Mouse (Mus musculus) CH12.LX (cell line): ENCODE measurements around the gene AB124611. TPM values are rescaled to one million over a fixed set of nuclear protein-coding genes. Genes with fewer than 3 reads are reported as not detected.

Source experiments
- DNase-seq: peaks from one replicate; pipeline ENCODE4 v3.0.0-alpha.2; 2013; ENCODE audit errors: extremely low read depth
- H3K27ac ChIP-seq: 2 replicates; pipeline ENCODE4 v1.5.1; 2012; ENCODE audit warnings: low read depth, mild to moderate bottlenecking, control low read depth, moderate library complexity; ENCODE audit not compliant: insufficient read depth
- H3K27me3 ChIP-seq: replicated peaks from 2 replicates; pipeline ENCODE3; 2012; ENCODE audit warnings: inconsistent platforms
- H3K36me3 ChIP-seq, 2 experiments: replicated peaks in 1 of 2; 2 replicates each; pipeline versions ENCODE3 to v1.6.1; 2012; ENCODE audit warnings: inconsistent platforms in 1 of 2, low read length in 1 of 2, mild to moderate bottlenecking in 1 of 2, mixed read lengths in 1 of 2, moderate library complexity in 1 of 2; ENCODE audit not compliant: control insufficient read depth in 1 of 2, insufficient read depth in 1 of 2
- H3K4me1 ChIP-seq, 2 experiments: 2 replicates each; pipeline ENCODE4 v1.6.1; 2012; ENCODE audit warnings: inconsistent platforms in 1 of 2, moderate library complexity in 1 of 2; ENCODE audit not compliant: insufficient read depth in 2 of 2, control insufficient read depth in 1 of 2
- H3K4me2 ChIP-seq: 2 replicates; pipeline ENCODE4 v1.6.1; 2012; ENCODE audit warnings: low read depth, mild to moderate bottlenecking, control low read depth; ENCODE audit not compliant: poor library complexity, insufficient read depth, severe bottlenecking
- H3K4me3 ChIP-seq, 3 experiments: fragments of 150-350 bp in 1 of 3; sonication (generic) in 1 of 3; replicated peaks in 1 of 3; 2 replicates each; pipeline versions ENCODE3 to v1.5.1; 2011 to 2012; ENCODE audit warnings: low read depth in 2 of 3, low read length in 2 of 3, mild to moderate bottlenecking in 2 of 3, moderate library complexity in 2 of 3, control low read depth in 1 of 3, improper control_type of control experiment in 1 of 3, inconsistent platforms in 1 of 3, mixed read lengths in 1 of 3; ENCODE audit not compliant: poor library complexity in 1 of 3
- H3K79me2 ChIP-seq: replicated peaks from 2 replicates; pipeline ENCODE4 v1.6.1; 2012; ENCODE audit warnings: mild to moderate bottlenecking, moderate library complexity; ENCODE audit not compliant: control insufficient read depth, poor library complexity, insufficient read depth, severe bottlenecking; ENCODE audit errors: extremely low read depth
- H3K9ac ChIP-seq: 2 replicates; pipeline ENCODE4 v1.6.1; 2012; ENCODE audit warnings: low read depth, mild to moderate bottlenecking, control low read depth, moderate library complexity; ENCODE audit not compliant: insufficient read depth
- H3K9me3 ChIP-seq: replicated peaks from 2 replicates; pipeline ENCODE3; 2012; ENCODE audit warnings: low read length, inconsistent platforms, mixed read lengths
- CHD2 ChIP-seq: IDR thresholded peaks from 2 replicates; pipeline ENCODE4 v1.6.1; 2011; ENCODE audit warnings: low read length, improper control_type of control experiment
- CTCF ChIP-seq, 2 experiments: IDR thresholded peaks in 1 of 2; conservative IDR thresholded peaks in 1 of 2; 2 replicates each; pipeline ENCODE4 v1.5.1; 2011 to 2012; ENCODE audit warnings: low read depth in 2 of 2, low read length in 2 of 2, improper control_type of control experiment in 1 of 2, inconsistent platforms in 1 of 2, mild to moderate bottlenecking in 1 of 2, moderate library complexity in 1 of 2
- E2F4 ChIP-seq: IDR thresholded peaks from 2 replicates; pipeline ENCODE4 v1.6.1; 2011; ENCODE audit warnings: low read depth, low read length, improper control_type of control experiment; ENCODE audit not compliant: insufficient replicate concordance
- ELF1 ChIP-seq: IDR thresholded peaks from 2 replicates; pipeline ENCODE4 v1.6.1; 2014; ENCODE audit warnings: low read depth, mild to moderate bottlenecking, inconsistent platforms, low read length, improper control_type of control experiment
- EP300 ChIP-seq: IDR thresholded peaks from 2 replicates; pipeline ENCODE4 v1.6.1; 2011; ENCODE audit warnings: low read length, improper control_type of control experiment
- GABPA ChIP-seq: IDR thresholded peaks from 2 replicates; pipeline ENCODE4 v1.6.1; 2012; ENCODE audit warnings: low read depth, low read length, improper control_type of control experiment, inconsistent platforms; ENCODE audit not compliant: insufficient replicate concordance
- IRF4 ChIP-seq: IDR thresholded peaks from 2 replicates; pipeline ENCODE4 v1.6.1; 2014; ENCODE audit warnings: low read depth, mild to moderate bottlenecking, inconsistent platforms, low read length, improper control_type of control experiment
- JUN ChIP-seq: IDR thresholded peaks from 2 replicates; pipeline ENCODE4 v1.6.1; 2011; ENCODE audit warnings: low read depth, mild to moderate bottlenecking, low read length, improper control_type of control experiment, moderate library complexity; ENCODE audit not compliant: insufficient read depth
- JUND ChIP-seq: conservative IDR thresholded peaks from 2 replicates; pipeline ENCODE4 v1.6.1; 2011; ENCODE audit warnings: low read depth, low read length, improper control_type of control experiment
- MAFK ChIP-seq: IDR thresholded peaks from 2 replicates; pipeline ENCODE4 v1.6.1; 2011; ENCODE audit warnings: low read length, improper control_type of control experiment; ENCODE audit not compliant: insufficient replicate concordance
- MAX ChIP-seq: IDR thresholded peaks from 2 replicates; pipeline ENCODE4 v1.6.1; 2011; ENCODE audit warnings: low read length, improper control_type of control experiment
- MAZ ChIP-seq: IDR thresholded peaks from 2 replicates; pipeline ENCODE4 v1.6.1; 2012; ENCODE audit warnings: low read depth, mild to moderate bottlenecking, inconsistent platforms, low read length, improper control_type of control experiment, moderate library complexity
- MYC ChIP-seq: IDR thresholded peaks from 2 replicates; pipeline ENCODE4 v1.6.1; 2011; ENCODE audit warnings: low read depth, mild to moderate bottlenecking, improper control_type of control experiment, low read length
- NELFE ChIP-seq: IDR thresholded peaks from 2 replicates; pipeline ENCODE4 v1.6.1; 2011; ENCODE audit warnings: low read depth, low read length, improper control_type of control experiment
- NRF1 ChIP-seq: IDR thresholded peaks from 2 replicates; pipeline ENCODE4 v1.6.1; 2014; ENCODE audit warnings: low read depth, mild to moderate bottlenecking, inconsistent platforms, low read length, improper control_type of control experiment, moderate library complexity
- POLR2A ChIP-seq: IDR thresholded peaks from 2 replicates; pipeline ENCODE4 v1.6.1; 2011; ENCODE audit warnings: low read depth, mild to moderate bottlenecking, improper control_type of control experiment, low read length
- RAD21 ChIP-seq: IDR thresholded peaks from 2 replicates; pipeline ENCODE4 v1.6.1; 2011; ENCODE audit warnings: low read depth, mild to moderate bottlenecking, low read length, improper control_type of control experiment, moderate library complexity
- SMC3 ChIP-seq: IDR thresholded peaks from 2 replicates; pipeline ENCODE4 v1.6.1; 2011; ENCODE audit warnings: low read depth, low read length, improper control_type of control experiment
- UBTF ChIP-seq: IDR thresholded peaks from 2 replicates; pipeline ENCODE4 v1.6.1; 2012; ENCODE audit warnings: low read depth, mild to moderate bottlenecking, inconsistent platforms, low read length, improper control_type of control experiment, moderate library complexity
- ZC3H11A ChIP-seq: IDR thresholded peaks from 2 replicates; pipeline ENCODE4 v1.6.1; 2012; ENCODE audit warnings: low read depth, mild to moderate bottlenecking, inconsistent platforms, low read length, improper control_type of control experiment
- ZKSCAN1 ChIP-seq: IDR thresholded peaks from 2 replicates; pipeline ENCODE4 v1.6.1; 2012; ENCODE audit warnings: low read depth, inconsistent platforms, low read length, improper control_type of control experiment, borderline replicate concordance
- ZMIZ1 ChIP-seq: IDR thresholded peaks from 2 replicates; pipeline ENCODE4 v1.6.1; 2012; ENCODE audit warnings: low read depth, mild to moderate bottlenecking, inconsistent platforms, low read length, improper control_type of control experiment
- ZNF384 ChIP-seq: IDR thresholded peaks from 2 replicates; pipeline ENCODE4 v1.6.1; 2012; ENCODE audit warnings: low read depth, low read length, improper control_type of control experiment, inconsistent platforms
- dilution Hi-C: fragments of 300-500 bp; cut with MboI; formaldehyde crosslinking; loops from 2 replicates; pipeline ENCODE4 v1.14.3; 2020; ENCODE audit warnings: low sequenced_read_pairs; ENCODE audit not compliant: extremely low pct_unique_long_range_greater_than_20kb, extremely low pct_ligation_motif_present
- in situ Hi-C: fragments of 300-500 bp; cut with MboI; formaldehyde crosslinking; loops from 3 replicates; pipeline ENCODE4 v1.14.3; 2019; ENCODE audit warnings: low sequenced_read_pairs, low pct_ligation_motif_present, low pct_unique_long_range_greater_than_20kb, mixed read lengths
- polyA plus RNA-seq: library from polyadenylated mRNA; unstranded; fragments of >175 nt; gene quantifications from 2 replicates; pipeline ENCODE4 v1.2.1, GENCODE M21; 2012; ENCODE audit warnings: low read depth; ENCODE audit not compliant: insufficient read length
- total RNA-seq, 2 experiments: library from RNA; depleted of rRNA; stranded (reverse); fragments of 300-350 nt in 1 of 2; fragments of >200 nt in 1 of 2; gene quantifications; 2 replicates each; pipeline ENCODE4 v1.2.3; 2012 to 2014

The AB124611 gene
- total and polyA plus RNA-seq, 3 experiments = 0.89 to 2.1 (median 1.5) TPM

- Histone ChIP-seq H3K4me3 (no peak overlapping the region), H3K36me3 (peaks cover 62 to 77% of the 10 kb centered on the region in 2 experiments), H3K9me3 (no peaks in the 10 kb centered on the region), H3K9ac (no peak overlapping the region), H3K27ac (no peak overlapping the region), H3K4me1 (peaks cover 12 to 44% of the 10 kb centered on the region in 2 experiments), H3K4me2 (no peak overlapping the region), H3K27me3 (no peaks in the 10 kb centered on the region), H3K79me2 (peaks cover 2% of the 10 kb centered on the region; the same call in 1 of the 2 replicates)
- dilution Hi-C loops = no loop called here
- DNase-seq = no peak
- in situ Hi-C loops = no loop called here
- TF ChIP-seq POLR2A (0 out of 2 replicates have a peak, but pooled peaks have one; percentile 4), MYC (no peak)
These were observed 62.4 kb downstream of the AB124611 start for GRCm38 (mm10) chr9:21588350-21588749.

GRCm38 (mm10) chr9:21589538-21589937 lies 63.6 kb downstream of the AB124611 start:
- H3K27ac ChIP-seq = no peak overlapping the region
- in situ Hi-C loops = no loop called here
- H3K4me2 ChIP-seq = no peak overlapping the region
- no peaks in the 10 kb centered on the region for H3K27me3 ChIP-seq
- H3K79me2 ChIP-seq = peaks cover 14% of the 10 kb centered on the region
- H3K36me3 ChIP-seq = peaks cover 54 to 65% of the 10 kb centered on the region in 2 experiments
- dilution Hi-C loops = no loop called here
- peaks cover 12 to 55% of the 10 kb centered on the region in 2 experiments for H3K4me1 ChIP-seq
- H3K9ac ChIP-seq = no peak overlapping the region
- H3K9me3 ChIP-seq = no peaks in the 10 kb centered on the region
- no peak for DNase-seq
- TF ChIP-seq ZMIZ1 = peak; percentile 27; the same call in 1 of the 2 replicates
- TF ChIP-seq EP300 = no peak
- no peak for TF ChIP-seq NELFE
- TF ChIP-seq POLR2A = 0 out of 2 replicates have a peak, but pooled peaks have one; percentile 3
- no peak for TF ChIP-seq NRF1
- no peak for TF ChIP-seq ZC3H11A
- no peak for TF ChIP-seq CTCF (conservative IDR thresholded peaks at IDR 0.05 in 1 of 2, IDR thresholded peaks at IDR 0.05 in 1 of 2; ENCODE audit: low read depth in 2 of 2, low read length in 2 of 2)
- no peak overlapping the region for H3K4me3 ChIP-seq

DNA sequence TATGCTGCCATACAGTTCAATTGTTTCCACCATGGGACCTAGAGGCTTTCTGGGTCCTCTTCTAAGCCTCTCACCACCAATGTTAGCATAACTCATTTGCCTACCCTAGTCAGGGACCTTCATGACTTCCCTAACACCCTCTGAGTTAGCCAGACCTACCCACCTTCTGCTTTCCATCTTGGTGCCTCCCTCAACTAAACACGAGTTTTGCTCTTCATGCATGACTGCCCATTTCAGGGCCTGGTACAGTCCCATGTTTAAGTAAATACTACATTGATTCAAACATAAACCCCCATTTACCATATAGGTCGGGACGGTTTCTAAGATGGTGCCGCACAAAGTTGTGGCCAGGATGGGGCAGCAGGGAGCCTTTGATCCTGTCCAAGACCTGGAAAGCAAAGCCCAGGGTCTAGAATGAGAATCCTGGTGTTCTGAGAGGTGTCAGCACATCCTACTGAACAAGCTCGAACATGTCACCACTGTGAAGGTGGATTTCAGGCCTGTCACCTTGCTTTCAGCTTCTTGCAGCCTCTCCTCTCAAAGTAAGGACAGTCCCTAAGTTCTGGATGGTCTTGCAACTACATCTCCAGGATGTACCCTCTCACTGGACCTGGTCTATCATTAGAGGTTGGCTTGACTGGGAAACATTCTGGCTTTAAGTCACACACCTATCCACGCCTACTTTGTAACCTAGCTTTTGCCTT lies 65.3 kb downstream of the AB124611 start:
- Histone ChIP-seq H3K27me3 (no peaks in the 10 kb centered on the region), H3K9me3 (no peaks in the 10 kb centered on the region), H3K9ac (peak overlapping the region; percentile 67), H3K4me2 (peak overlapping the region; percentile 94), H3K4me1 (peaks cover 12 to 65% of the 10 kb centered on the region in 2 experiments), H3K79me2 (peaks cover 18% of the 10 kb centered on the region), H3K4me3 (peak overlapping the region; percentile 89 to 99 (median 97)), H3K36me3 (peaks cover 38 to 64% of the 10 kb centered on the region in 2 experiments), H3K27ac (peak overlapping the region; percentile 87)
- dilution Hi-C loops (no loop called here), in situ Hi-C loops (loop anchor here (5.0 kb wide), 1 partner anchor 44 kb away; the partner anchor contains the start of gene Carm1)
- DNase-seq = peak; percentile 88
- TF ChIP-seq CTCF (conservative IDR thresholded peaks at IDR 0.05 in 1 of 2, IDR thresholded peaks at IDR 0.05 in 1 of 2; ENCODE audit: low read depth in 2 of 2, low read length in 2 of 2) (no peak), MYC (0 out of 2 replicates have a peak, but pooled peaks have one; percentile 29), NELFE (0 out of 2 replicates have a peak, but pooled peaks have one; percentile 33), ZKSCAN1 (no peak), GABPA (no peak), E2F4 (no peak), IRF4 (no peak; the same call in 1 of the 2 replicates), ZNF384 (no peak), SMC3 (no peak), MAZ (no peak), POLR2A (no peak), CHD2 (no peak), JUND (no peak), JUN (no peak), MAX (no peak), ELF1 (no peak; the same call in 1 of the 2 replicates), MAFK (no peak), RAD21 (no peak), UBTF (no peak)
